9 mouse cellular contexts compared by ENCODE assay signal in the genomic region with DNA sequence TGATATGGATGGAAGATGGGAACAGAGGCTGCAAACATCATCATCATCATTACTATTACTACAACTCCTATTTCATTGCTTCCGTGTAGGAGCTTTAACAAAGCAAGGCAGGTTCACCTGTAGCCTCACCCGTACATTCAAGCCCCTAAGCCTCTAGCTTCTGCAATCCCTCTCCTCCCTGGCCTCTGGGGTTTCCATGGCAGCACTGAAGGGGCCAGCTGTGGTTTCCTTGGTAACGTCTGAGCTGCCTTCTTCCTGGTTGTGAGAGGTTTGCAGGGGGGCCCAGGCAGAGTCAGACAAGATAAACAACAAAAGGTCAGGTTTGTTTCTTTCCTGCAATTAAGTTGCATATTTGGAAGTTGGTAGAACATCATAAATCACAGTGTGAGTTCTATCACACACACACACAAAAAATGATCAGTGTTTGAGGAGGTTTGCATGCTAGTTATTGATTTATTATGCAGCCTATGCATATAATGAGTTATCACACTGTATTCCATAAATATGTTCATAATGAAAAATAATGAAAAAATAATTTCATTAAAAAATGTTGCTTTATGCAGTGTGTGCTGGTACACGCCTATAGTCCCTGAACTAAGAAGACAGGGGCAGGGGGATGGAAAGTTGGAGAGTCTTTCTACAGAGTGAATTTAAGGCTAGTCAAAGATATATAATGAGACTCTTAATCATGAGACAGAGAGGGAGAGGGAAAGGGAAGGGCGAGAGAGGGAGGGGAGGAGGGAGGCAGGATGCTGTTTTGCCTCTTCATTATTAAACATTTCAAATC.
DNase-seq lines count a peak whose midpoint lies in the region; ATAC-seq and TF ChIP-seq lines count a peak whose summit lies in the region.
"Had no signal": no experiment of that assay in that cellular context is flagged by ENCODE, and none has a peak within 500 bp of the region (broad histone marks: within the 10 kb centered on the region; RNA-seq: fewer than 3 reads in every experiment).

No protein-coding gene starts in this region.

- no peaks in the 10 kb centered on the region for H3K27me3 ChIP-seq in kidney, adult 2 months (replicated peaks; ENCODE audit: control insufficient read depth, insufficient read depth, low read length)
- H3K27me3 ChIP-seq in hindbrain, embryonic 14.5 days (ENCODE audit: control insufficient read depth, insufficient read depth, low read length): no peaks in the 10 kb centered on the region
- no peaks in the 10 kb centered on the region for H3K27me3 ChIP-seq in midbrain, embryonic 16.5 days (ENCODE audit: control insufficient read depth, insufficient read depth, low read depth, low read length)

- no peaks in the 10 kb centered on the region for H3K9me3 ChIP-seq in hindbrain, embryonic 14.5 days (ENCODE audit: control insufficient read depth, low read length)
- H3K9me3 ChIP-seq in midbrain, embryonic 16.5 days (replicated peaks; ENCODE audit: control insufficient read depth, low read length, poor library complexity, severe bottlenecking): no peaks in the 10 kb centered on the region

- H3K36me3 ChIP-seq in kidney, adult 2 months (ENCODE audit: control insufficient read depth, insufficient read depth, low read length): no peaks in the 10 kb centered on the region
- no peaks in the 10 kb centered on the region for H3K36me3 ChIP-seq in hindbrain, embryonic 14.5 days (replicated peaks; ENCODE audit: control insufficient read depth, insufficient read depth)
- no peaks in the 10 kb centered on the region for H3K36me3 ChIP-seq in midbrain, embryonic 16.5 days (ENCODE audit: control insufficient read depth, insufficient read depth, low read length)

- ATAC-seq in hindbrain, embryonic 14.5 days (ENCODE audit: low FRiP score): peak; percentile 83
- peak; percentile 95 for ATAC-seq in midbrain, embryonic 16.5 days

- no peak for TF ChIP-seq POLR2A in kidney, adult 2 months (IDR thresholded peaks at IDR 0.05; ENCODE audit: low read depth, low read length)

- H3K4me2 ChIP-seq in hindbrain, embryonic 14.5 days (replicated peaks): no peak overlapping the region; the same call in 1 of the 2 replicates
- H3K4me2 ChIP-seq in midbrain, embryonic 16.5 days (ENCODE audit: low read length): peak overlapping the region; percentile 7; the same call in 1 of the 2 replicates

- H3K9ac ChIP-seq in hindbrain, embryonic 14.5 days: 0 out of 2 replicates have a peak overlapping the region, but pooled peaks have one; percentile 16
- no peak overlapping the region for H3K9ac ChIP-seq in midbrain, embryonic 16.5 days (ENCODE audit: low read depth, low read length)

- WGBS in kidney, adult 2 months: 43% methylated on average over 5 of the region's 5 CpGs
- 24% methylated on average over 5 of the region's 5 CpGs for WGBS in hindbrain, embryonic 14.5 days
- 27% methylated on average over 5 of the region's 5 CpGs for WGBS in midbrain, embryonic 16.5 days

- H3K4me1 ChIP-seq in kidney, adult 2 months (ENCODE audit: control insufficient read depth, insufficient read depth, low read length): no peaks in the 10 kb centered on the region
- H3K4me1 ChIP-seq in hindbrain, embryonic 14.5 days (replicated peaks; ENCODE audit: control insufficient read depth, insufficient read depth, low read length): peaks cover 14% of the 10 kb centered on the region
- H3K4me1 ChIP-seq in midbrain, embryonic 16.5 days (ENCODE audit: control insufficient read depth, insufficient read depth, low read length): peaks cover 17% of the 10 kb centered on the region

- peak; percentile 5 for DNase-seq in kidney, adult 2 months
- no peak for DNase-seq in kidney, adult 8-10 months
- DNase-seq in embryo, embryonic 10 days (ENCODE audit: low spot score): peak; percentile 78
- peak; percentile 63 for DNase-seq in hindbrain, embryonic 14.5 days (ENCODE audit: low spot score)
- DNase-seq in ovary, adult 18-20 months (ENCODE audit: low spot score): no peak
- DNase-seq in heart, postnatal 36 days: no peak
- DNase-seq in gastrocnemius, postnatal 25 days: no peak
- DNase-seq: lung, adult 18-20 months had no signal

- H3K4me3 ChIP-seq in kidney, adult 2 months (ENCODE audit: insufficient read depth, low read depth, low read length): no peak overlapping the region
- H3K4me3 ChIP-seq in hindbrain, embryonic 14.5 days (replicated peaks; ENCODE audit: low read length): no peak overlapping the region
- no peak overlapping the region for H3K4me3 ChIP-seq in midbrain, embryonic 16.5 days (ENCODE audit: low read depth, low read length)

- intact Hi-C loops in heart, postnatal 36 days (cut with DNase I): no loop called here

- TF ChIP-seq CTCF in kidney, adult 2 months (conservative IDR thresholded peaks at IDR 0.05; ENCODE audit: insufficient read depth, insufficient read length, low read depth, low read length): no peak

- H3K27ac ChIP-seq in kidney, adult 2 months (ENCODE audit: insufficient read depth, low read depth, low read length): no peak overlapping the region
- peak overlapping the region; percentile 72 for H3K27ac ChIP-seq in hindbrain, embryonic 14.5 days
- H3K27ac ChIP-seq in midbrain, embryonic 16.5 days (ENCODE audit: low read length): peak overlapping the region; percentile 80

Comparison
In these comparisons a context has a peak if more than half of its experiments do, and no peak if none do; other contexts are left out.
1. DNase-seq: peak in kidney, adult 2 months (single experiment), embryo, embryonic 10 days (single experiment) and hindbrain, embryonic 14.5 days (single experiment); none in kidney, adult 8-10 months (0 of 2), ovary, adult 18-20 months (single experiment), heart, postnatal 36 days (0 of 2) and gastrocnemius, postnatal 25 days (single experiment).